Mouse (Mus musculus) liver, postnatal 0 days (tissue): Measurements from ENCODE around the gene Kif4. TPM values are rescaled to one million over a fixed set of nuclear protein-coding genes. Genes with fewer than 3 reads are reported as not detected.

Experiments used
- ATAC-seq: fragments of 200-750 bp; cut with Nextera tagmentation; 2 replicates; pipeline ENCODE4 v1.8.0; 2017; ENCODE audit warnings: mild to moderate bottlenecking, moderate library complexity
- DNase-seq: peaks from one replicate; pipeline ENCODE4 v3.0.0-alpha.2; 2016
- H3K27ac ChIP-seq: fragments of 300-500 bp; sonication (generic); 2 replicates; pipeline ENCODE4 v1.5.1; 2014; ENCODE audit warnings: antibody characterized with exemption, moderate library complexity, mild to moderate bottlenecking, low read depth
- H3K27me3 ChIP-seq: fragments of 300-500 bp; sonication (generic); 2 replicates; pipeline ENCODE4 v1.6.1; 2014; ENCODE audit warnings: low read length, control low read depth, mixed read lengths; ENCODE audit not compliant: insufficient read depth
- H3K36me3 ChIP-seq: fragments of 300-500 bp; sonication (generic); replicated peaks from 2 replicates; pipeline ENCODE4 v1.6.1; 2014; ENCODE audit warnings: mild to moderate bottlenecking, control low read depth, low read length, moderate library complexity, mixed read lengths; ENCODE audit not compliant: insufficient read depth
- H3K4me1 ChIP-seq: fragments of 300-500 bp; sonication (generic); 2 replicates; pipeline ENCODE4 v1.6.1; 2014; ENCODE audit warnings: antibody characterized with exemption, mild to moderate bottlenecking, control low read depth; ENCODE audit not compliant: insufficient read depth
- H3K4me2 ChIP-seq: fragments of 300-500 bp; sonication (generic); 2 replicates; pipeline ENCODE4 v1.6.1; 2014; ENCODE audit warnings: low read depth, mild to moderate bottlenecking, low read length, moderate library complexity, mixed read lengths
- H3K4me3 ChIP-seq: fragments of 300-500 bp; sonication (generic); 2 replicates; pipeline ENCODE4 v1.5.1; 2014; ENCODE audit warnings: low read depth, low read length
- H3K9ac ChIP-seq: fragments of 300-500 bp; sonication (generic); replicated peaks from 2 replicates; pipeline ENCODE4 v1.6.1; 2014; ENCODE audit warnings: mild to moderate bottlenecking, moderate library complexity
- H3K9me3 ChIP-seq: fragments of 300-500 bp; sonication (generic); 2 replicates; pipeline ENCODE4 v1.6.1; 2016; ENCODE audit warnings: mild to moderate bottlenecking, control low read depth, low read length, mixed read lengths
- CTCF ChIP-seq: sonication (generic); IDR thresholded peaks from 2 replicates; pipeline ENCODE4 v1.5.1; 2016; ENCODE audit warnings: antibody characterized with exemption, low read depth
- EP300 ChIP-seq: IDR thresholded peaks from 2 replicates; pipeline ENCODE4 v1.6.1; 2016; ENCODE audit warnings: antibody characterized with exemption, low read depth, mild to moderate bottlenecking
- WGBS: fragments of 180-500 bp; shearing (Covaris S2); extraction: QIAGEN DNeasy Blood & Tissue Kit; methylation state at CpG from one replicate; pipeline ENCODE4 v1.1.7; 2014; ENCODE audit not compliant: insufficient replicate concordance; 5-methylcytosine and 5-hydroxymethylcytosine counted together
- polyA plus RNA-seq: library from polyadenylated mRNA; unstranded; fragments of >200 nt; fragmentation: Nextera tagmentation; extraction: Ambion mirVana; gene quantifications from 2 replicates; pipeline ENCODE4 v1.2.1, GENCODE M21; 2015

Gene Kif4
- polyA plus RNA-seq, 1 experiment from 2014 or later, result 8.4 TPM

- no peaks in the 10 kb centered on the region for H3K9me3 ChIP-seq
- TF ChIP-seq EP300 (no peak), CTCF (no peak)
- H3K4me3 ChIP-seq, result no peak overlapping the region
- H3K4me1 ChIP-seq, result no peaks in the 10 kb centered on the region
- no peak overlapping the region for H3K27ac ChIP-seq
- peaks cover 14% of the 10 kb centered on the region for H3K36me3 ChIP-seq
- DNase-seq (no peak), ATAC-seq (peak; percentile 43; the same call in 1 of the 2 replicates)
- H3K9ac ChIP-seq, result no peak overlapping the region
- no peak overlapping the region for H3K4me2 ChIP-seq
- 73% methylated on average over 6 of the region's 6 CpGs for WGBS
- H3K27me3 ChIP-seq, result no peaks in the 10 kb centered on the region
Observed at GRCm38 (mm10) chrX:100708032-100708431, 82.5 kb downstream of the Kif4 start.

GRCm38 (mm10) chrX:100716173-100716572 lies 90.6 kb downstream of the Kif4 start:
- Histone ChIP-seq H3K27me3 (no peaks in the 10 kb centered on the region), H3K9me3 (no peaks in the 10 kb centered on the region), H3K4me3 (no peak overlapping the region), H3K4me2 (no peak overlapping the region), H3K9ac (no peak overlapping the region), H3K4me1 (no peaks in the 10 kb centered on the region), H3K36me3 (peaks cover 49% of the 10 kb centered on the region), H3K27ac (no peak overlapping the region)
- TF ChIP-seq CTCF, result no peak
- WGBS, result 87% methylated on average over 6 of the region's 6 CpGs
- no peak for DNase-seq
- no peak for ATAC-seq

DNA sequence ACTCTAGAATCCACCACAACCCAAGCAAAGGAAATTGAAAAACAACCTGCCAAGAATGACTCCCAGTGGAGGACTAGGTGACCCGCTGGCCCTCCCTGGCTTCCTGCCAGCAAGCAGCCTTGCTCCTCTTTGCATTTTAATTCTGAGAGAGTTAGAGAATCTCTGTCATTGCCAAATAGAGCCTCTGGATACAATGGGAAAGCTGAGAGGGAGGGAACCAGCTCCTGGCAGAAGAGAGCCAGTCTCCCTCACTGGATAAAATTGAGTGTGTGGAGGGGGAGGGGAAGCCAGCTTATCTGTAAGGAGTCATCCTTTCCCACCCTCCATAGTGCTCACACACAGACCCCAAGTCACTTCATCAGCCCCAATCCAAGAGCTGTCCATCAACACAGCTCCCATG lies 103.4 kb downstream of the Kif4 start:
- Histone ChIP-seq H3K36me3 (peaks cover 9% of the 10 kb centered on the region; the same call in 1 of the 2 replicates), H3K9me3 (no peaks in the 10 kb centered on the region), H3K9ac (no peak overlapping the region), H3K4me2 (no peak overlapping the region), H3K27me3 (no peaks in the 10 kb centered on the region), H3K27ac (no peak overlapping the region), H3K4me3 (no peak overlapping the region), H3K4me1 (no peaks in the 10 kb centered on the region)
- 37% methylated on average over 1 of the region's 1 CpGs for WGBS
- peak; percentile 22 for DNase-seq
- ATAC-seq, result no peak
- no peak for TF ChIP-seq EP300
- no peak for TF ChIP-seq CTCF

- H3K36me3 ChIP-seq, result peaks cover 9% of the 10 kb centered on the region; the same call in 1 of the 2 replicates
- no peak within 1 kb of the TSS for H3K27ac ChIP-seq
- H3K9me3 ChIP-seq, result no peaks in the 10 kb centered on the region
- TF ChIP-seq CTCF (peak; percentile 50), EP300 (no peak)
- no peak within 1 kb of the TSS for H3K9ac ChIP-seq
- no peaks in the 10 kb centered on the region for H3K27me3 ChIP-seq
- H3K4me3 ChIP-seq, result no peak within 1 kb of the TSS
- no peaks in the 10 kb centered on the region for H3K4me1 ChIP-seq
- WGBS, result 18% methylated on average over 8 of the region's 8 CpGs
- DNase-seq (peak; percentile 24), ATAC-seq (0 out of 2 replicates have a peak, but pooled peaks have one; percentile 47)
- H3K4me2 ChIP-seq, result peak within 1 kb of the TSS; percentile 50
Observed at GRCm38 (mm10) chrX:100729665-100730188, 104.2 kb downstream of the Kif4 start, which contains the start of gene Gdpd2. Gdpd2 (plus strand) TSS chrX:100729873.

- no peaks in the 10 kb centered on the region for H3K4me1 ChIP-seq
Observed at GRCm38 (mm10) chrX:100730266-100730665, 104.7 kb downstream of the Kif4 start.

GRCm38 (mm10) chrX:100734359-100734758 lies 108.8 kb downstream of the Kif4 start:
- no peak for ATAC-seq
- 0 out of 2 replicates have a peak, but pooled peaks cover 9% of the 10 kb centered on the region for H3K27me3 ChIP-seq
- 52% methylated on average over 7 of the region's 7 CpGs for WGBS

More at GRCm38 (mm10) chrX:100730266-100730665, 104.7 kb downstream of the Kif4 start:
- ATAC-seq (no peak), DNase-seq (no peak)
- Histone ChIP-seq H3K36me3 (peaks cover 9% of the 10 kb centered on the region; the same call in 1 of the 2 replicates), H3K27ac (no peak overlapping the region), H3K9me3 (no peaks in the 10 kb centered on the region), H3K9ac (no peak overlapping the region), H3K4me2 (peak overlapping the region; percentile 50), H3K4me3 (no peak overlapping the region), H3K27me3 (0 out of 2 replicates have a peak, but pooled peaks cover under 1% of the 10 kb centered on the region)
- WGBS, result 41% methylated on average over 8 of the region's 8 CpGs
- no peak for TF ChIP-seq CTCF
- TF ChIP-seq EP300, result no peak

More at GRCm38 (mm10) chrX:100734359-100734758, 108.8 kb downstream of the Kif4 start:
- Histone ChIP-seq H3K9ac (no peak overlapping the region), H3K36me3 (no peaks in the 10 kb centered on the region), H3K9me3 (no peaks in the 10 kb centered on the region), H3K4me1 (no peaks in the 10 kb centered on the region), H3K4me2 (no peak overlapping the region), H3K27ac (no peak overlapping the region), H3K4me3 (no peak overlapping the region)
- DNase-seq, result no peak
- TF ChIP-seq CTCF (no peak), EP300 (no peak)
